Mouse (Mus musculus): ENCODE measurements around the gene Ltbp3.

Ltbp3 gene

GRCm38 (mm10) chr19:5756321-5756985 is 15.7 kb downstream of the Ltbp3 start:
- peak in 1 of 2 experiments; percentile 41 for DNase-seq

GRCm38 (mm10) chr19:5756991-5757636 is 16.4 kb downstream of the Ltbp3 start:
- DNase-seq, result peak; percentile 49 to 56

GRCm38 (mm10) chr19:5758878-5759403 is 18.2 kb downstream of the Ltbp3 start:
- DNase-seq, result peak; percentile 68 to 73

- DNase-seq, result peak in 1 of 2 experiments; percentile 12
Observed at GRCm38 (mm10) chr19:5763163-5763562, 22.5 kb downstream of the Ltbp3 start.

GRCm38 (mm10) chr19:5767271-5767670 is 26.6 kb downstream of the Ltbp3 start:
- DNase-seq, result no peak

GRCm38 (mm10) chr19:5770311-5770710 is 29.6 kb downstream of the Ltbp3 start:
- peak; percentile 56 to 58 for DNase-seq

GRCm38 (mm10) chr19:5770925-5771860 is 30.5 kb downstream of the Ltbp3 start, which contains the start of gene Scyl1:
TSS of gene Scyl1 (minus strand) at chr19:5771419.
- DNase-seq, result peak; percentile 98 to 99

- no peak for DNase-seq
Observed at GRCm38 (mm10) chr19:5777387-5778032, 36.8 kb downstream of the Ltbp3 start.

- DNase-seq, result no peak
Observed at GRCm38 (mm10) chr19:5778312-5778711, 37.6 kb downstream of the Ltbp3 start.

GRCm38 (mm10) chr19:5780203-5780602 is 39.5 kb downstream of the Ltbp3 start:
- peak; percentile 75 to 79 for DNase-seq

- DNase-seq, result no peak
Observed at GRCm38 (mm10) chr19:5781532-5781931, 40.8 kb downstream of the Ltbp3 start.

- DNase-seq, result no peak
Observed at GRCm38 (mm10) chr19:5782121-5782520, 41.4 kb downstream of the Ltbp3 start.

- DNase-seq, result peak; percentile 50 to 58
Observed at GRCm38 (mm10) chr19:5784958-5785577, 44.4 kb downstream of the Ltbp3 start.

- DNase-seq, result peak; percentile 92 to 93
Observed at GRCm38 (mm10) chr19:5786441-5787114, 45.9 kb downstream of the Ltbp3 start.

- peak; percentile 93 to 95 for DNase-seq
Observed at GRCm38 (mm10) chr19:5787128-5787635, 46.5 kb downstream of the Ltbp3 start.

GRCm38 (mm10) chr19:5787920-5788319 is 47.2 kb downstream of the Ltbp3 start:
- peak in 1 of 2 experiments; percentile 15 for DNase-seq

GRCm38 (mm10) chr19:5788620-5789019 is 47.9 kb downstream of the Ltbp3 start:
- DNase-seq, result peak; percentile 25 to 31

GRCm38 (mm10) chr19:5789066-5789465 is 48.4 kb downstream of the Ltbp3 start:
- peak in 1 of 2 experiments; percentile 8 for DNase-seq

GRCm38 (mm10) chr19:5791329-5791728 is 50.6 kb downstream of the Ltbp3 start:
- no peak for DNase-seq

- peak; percentile 75 to 79 for DNase-seq
Observed at GRCm38 (mm10) chr19:5793116-5793515, 52.4 kb downstream of the Ltbp3 start.

Data from cerebellum, postnatal 10 days (tissue).